Mouse (Mus musculus) spleen, adult 12 weeks (tissue): Measurements from ENCODE around the gene Galnt5.
A peak's percentile ranks its signal among the peaks of the same experiment; 100 is the strongest.

ENCODE experiments used
- DNase-seq: peaks from one replicate; pipeline ENCODE4 v3.0.0; 2022; ENCODE audit warnings: low spot score

Gene Galnt5

DNA sequence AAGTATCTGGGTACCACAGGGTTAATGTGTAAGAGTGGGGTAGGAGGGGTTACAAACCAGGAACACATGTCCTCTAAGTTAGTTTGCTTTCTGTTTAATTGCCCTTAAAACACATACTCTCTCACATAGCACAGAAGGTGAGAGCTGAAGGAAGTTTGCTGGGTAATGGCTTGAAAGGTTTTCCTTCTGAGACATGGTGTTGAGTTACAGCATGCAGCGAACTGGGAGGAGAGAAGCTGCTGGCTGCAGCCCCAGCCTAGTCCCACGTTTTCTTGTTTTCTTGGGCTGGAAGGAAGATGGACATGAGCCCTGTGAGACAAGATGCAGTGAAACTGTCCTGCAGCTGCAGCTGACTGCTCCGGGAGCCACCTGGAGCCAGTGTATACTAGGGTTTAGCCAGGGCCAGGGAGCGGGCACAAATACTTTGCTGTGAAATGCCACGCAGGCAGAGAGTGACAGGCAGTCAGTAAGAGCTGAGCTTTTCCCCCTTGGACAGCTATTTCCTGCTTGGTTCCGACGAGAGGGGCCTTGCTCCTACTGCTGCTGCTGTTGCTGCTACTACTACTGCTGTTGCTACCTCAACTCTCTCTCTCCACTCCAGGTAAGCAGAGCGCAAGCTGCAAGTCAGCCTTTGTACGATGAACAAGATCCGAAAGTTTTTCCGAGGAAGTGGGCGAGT, at the start of gene Galnt5:
TSS of gene Galnt5 (plus strand) at position 133 of the 679 bp plus-strand sequence.
- no peak for DNase-seq

DNA sequence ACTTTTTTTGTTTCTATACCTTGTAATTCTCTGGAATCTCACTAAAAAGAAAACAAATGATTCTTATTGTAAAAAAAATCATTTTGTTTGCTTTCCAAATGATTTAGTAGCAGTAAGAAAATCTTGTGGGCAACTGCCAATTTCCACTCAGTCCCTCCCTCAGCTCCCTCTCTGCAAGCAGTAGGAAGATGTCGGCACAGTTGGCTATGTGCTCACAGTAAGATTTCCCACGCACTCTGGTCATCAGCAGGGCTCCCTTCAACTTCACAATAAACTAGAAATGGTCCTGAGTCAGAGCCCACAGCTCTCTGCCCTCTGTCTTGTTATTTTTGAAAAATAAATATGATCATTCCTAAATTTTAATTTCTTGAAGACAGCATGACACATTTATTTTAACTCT, 46.1 kb upstream of the Galnt5 start:
- no peak for DNase-seq

DNA sequence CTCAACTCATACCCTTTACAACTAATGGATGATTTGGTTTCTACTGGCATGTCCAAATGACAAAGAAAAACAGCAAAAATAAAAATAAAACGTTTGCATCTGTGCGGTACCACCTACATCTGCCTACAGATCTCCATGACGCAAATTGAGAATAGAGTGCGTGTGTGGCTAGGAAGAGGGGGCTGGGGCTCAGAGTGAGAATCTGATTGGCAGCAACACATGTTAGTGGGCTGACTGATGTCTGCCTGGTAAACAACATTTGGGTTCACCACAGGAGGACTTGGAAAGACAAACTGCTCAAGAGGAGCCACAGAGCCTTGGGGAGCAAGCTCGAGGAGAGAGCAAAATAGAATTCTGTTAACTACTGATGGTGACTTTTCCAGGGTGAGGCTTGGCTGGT, 36.9 kb upstream of the Galnt5 start:
- no peak for DNase-seq

GRCm38 (mm10) chr2:57982248-57982647, 15.4 kb upstream of the Galnt5 start:
- no peak for DNase-seq

DNA sequence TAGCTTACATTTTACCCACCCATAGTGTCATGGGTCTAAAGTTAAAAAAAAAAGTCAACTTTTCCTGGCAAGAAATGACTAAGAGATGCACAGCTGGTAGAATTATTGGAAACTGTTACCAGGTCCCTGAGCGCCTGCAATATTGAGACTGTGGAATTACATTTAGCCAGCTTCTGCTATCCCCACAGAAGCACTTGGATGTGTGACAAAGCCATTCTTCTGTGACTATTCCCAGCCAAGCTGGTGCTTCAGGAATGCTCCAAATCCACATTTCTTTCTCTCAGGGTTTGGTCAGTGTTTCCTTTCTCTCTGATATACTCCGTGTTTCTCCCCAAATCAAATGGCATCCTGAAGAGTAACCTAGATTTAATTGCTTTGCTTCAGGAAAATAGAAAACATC, 6.6 kb upstream of the Galnt5 start:
- no peak for DNase-seq

DNA sequence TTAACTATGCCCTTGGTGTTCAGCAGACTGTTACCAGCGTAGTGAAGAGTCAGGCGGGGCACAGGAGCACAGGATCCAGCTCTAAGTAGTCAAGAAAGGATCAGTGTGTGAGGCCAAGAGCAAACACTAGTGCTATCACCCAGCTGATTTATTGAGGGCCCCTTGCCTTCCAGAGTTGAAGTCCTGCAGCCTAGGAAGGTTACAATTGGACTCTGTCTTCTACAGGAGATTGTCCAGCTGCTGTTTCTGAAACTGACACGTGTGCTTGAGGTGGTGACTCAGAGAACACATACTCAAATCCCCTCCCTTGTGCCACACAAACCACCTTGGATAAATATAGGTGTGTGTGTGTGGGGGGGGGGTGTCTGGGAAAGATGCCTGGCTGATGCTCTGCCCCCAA, 3.8 kb downstream of the Galnt5 start:
- no peak for DNase-seq

- DNase-seq = no peak
Measured at GRCm38 (mm10) chr2:58007081-58007480, 9.4 kb downstream of the Galnt5 start.

DNA sequence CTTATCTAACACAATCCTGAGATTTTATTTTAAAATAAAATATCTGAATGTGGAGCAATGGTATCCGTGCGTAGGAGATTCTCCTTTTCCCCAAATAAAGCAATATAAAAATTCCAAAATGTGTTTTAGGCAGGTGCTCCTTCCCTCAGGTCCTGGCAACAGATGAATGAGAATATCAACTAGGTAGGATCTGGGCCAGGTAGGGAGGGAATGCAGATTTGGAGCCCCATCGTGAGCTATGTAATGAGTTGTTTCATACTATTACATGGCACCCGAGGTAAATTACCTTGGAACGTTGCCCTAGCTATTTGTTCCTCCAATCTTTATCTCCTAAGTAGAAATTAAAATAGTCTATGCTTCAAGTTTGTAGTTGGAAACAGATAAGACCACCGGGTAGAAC, 25.9 kb downstream of the Galnt5 start:
- no peak for DNase-seq

- no peak for DNase-seq
Measured at GRCm38 (mm10) chr2:58026740-58027139, 29.1 kb downstream of the Galnt5 start.

GRCm38 (mm10) chr2:58029404-58029803, 31.7 kb downstream of the Galnt5 start:
- no peak for DNase-seq

DNA sequence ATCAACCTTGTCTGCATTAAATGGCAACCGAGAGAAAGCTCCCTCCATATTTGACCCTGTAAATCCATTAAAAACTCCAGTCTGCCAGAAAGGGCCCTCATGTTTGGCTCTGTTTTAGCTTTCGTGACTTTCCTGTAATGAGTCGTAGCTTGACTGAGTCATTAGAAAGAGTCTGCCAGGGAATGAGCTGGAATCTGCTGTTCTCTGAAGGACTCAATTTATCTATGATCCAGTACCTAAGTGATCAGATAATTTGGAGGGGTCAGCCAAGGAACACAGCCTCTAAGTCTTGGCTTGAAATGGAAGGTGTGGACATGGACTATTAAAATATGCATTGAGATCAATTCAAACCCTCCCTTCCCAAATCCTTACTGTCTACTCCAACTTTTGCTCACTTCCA, 33.7 kb downstream of the Galnt5 start:
- DNase-seq = no peak

GRCm38 (mm10) chr2:58035635-58036034, 38.0 kb downstream of the Galnt5 start:
- DNase-seq = no peak

DNA sequence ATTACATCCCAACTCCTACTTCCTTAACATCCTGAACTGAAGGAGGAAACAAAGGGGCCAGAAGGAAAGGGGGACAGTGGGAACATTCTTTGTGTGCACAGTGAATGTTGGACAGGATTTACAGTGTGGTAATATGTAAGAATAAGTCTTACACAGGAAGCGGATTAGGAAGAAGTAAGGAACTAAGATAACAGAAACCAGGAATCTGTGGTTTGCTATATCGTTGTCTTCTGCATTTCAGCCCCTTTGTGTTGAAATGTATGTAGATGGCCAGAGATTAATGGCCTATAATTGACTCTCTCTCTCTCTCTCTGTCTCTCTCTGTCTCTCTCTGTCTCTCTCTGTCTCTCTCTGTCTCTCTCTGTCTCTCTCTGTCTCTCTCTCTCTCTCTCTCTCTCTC, 39.2 kb downstream of the Galnt5 start:
- DNase-seq = no peak

DNA sequence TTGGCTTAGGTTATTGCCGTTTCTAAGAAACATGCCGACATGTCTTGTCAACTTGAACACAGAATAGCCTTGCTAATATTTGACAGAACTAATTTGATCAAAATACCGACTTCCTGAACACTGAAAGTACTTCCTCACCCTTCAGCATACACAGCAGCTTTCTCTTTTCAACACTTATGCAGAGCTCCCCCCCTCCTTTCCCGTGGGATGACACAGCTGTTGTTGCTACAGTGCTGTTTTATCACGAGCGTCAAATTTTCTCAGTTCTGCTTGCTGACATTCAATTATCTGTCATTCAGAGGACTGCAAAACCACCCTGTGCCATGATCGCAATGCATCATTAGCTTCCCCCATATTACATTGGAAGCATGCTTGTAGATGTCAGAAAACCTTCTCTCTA, 44.2 kb downstream of the Galnt5 start:
- no peak for DNase-seq

DNA sequence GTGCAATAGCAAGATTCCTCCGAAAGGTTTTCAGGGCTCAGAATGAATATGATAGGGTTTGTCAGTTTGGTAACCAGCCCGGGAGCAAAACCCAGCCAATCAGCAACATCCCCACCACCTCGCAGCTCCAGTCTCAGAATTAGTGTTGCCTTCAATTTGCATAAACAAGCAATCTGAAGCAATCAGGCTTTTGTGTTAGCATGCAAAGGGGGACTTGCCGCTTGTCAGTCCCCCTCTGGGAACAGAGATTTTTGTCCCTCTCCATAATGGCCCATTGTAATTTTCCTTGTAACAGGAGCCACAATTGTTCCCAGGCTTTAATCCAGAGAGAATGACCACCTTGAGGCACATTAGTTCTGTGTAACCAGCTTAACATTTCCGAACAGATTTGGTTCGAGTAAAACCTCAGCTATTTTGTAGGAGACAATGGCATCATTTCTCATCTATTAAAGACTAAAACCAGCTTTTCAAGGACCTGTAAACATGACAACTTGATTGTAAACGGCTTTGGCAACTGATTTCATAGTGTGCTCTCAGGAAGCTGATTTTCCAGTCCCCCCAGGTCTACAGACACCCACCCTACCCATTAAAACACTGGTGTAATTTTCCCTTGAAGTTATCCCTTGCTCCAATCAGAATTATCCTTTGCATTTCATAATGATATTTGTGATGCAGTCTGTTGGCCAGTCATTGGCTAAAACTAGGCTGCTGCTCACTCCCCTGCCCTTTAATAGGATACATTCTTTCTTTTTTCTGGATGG, 55.3 kb downstream of the Galnt5 start, which contains the start of gene Ermn:
TSS of gene Ermn (minus strand) at position 44 of the 761 bp plus-strand sequence.
- no peak for DNase-seq

GRCm38 (mm10) chr2:58055383-58055782, 57.7 kb downstream of the Galnt5 start:
- DNase-seq = peak; percentile 21

- no peak for DNase-seq
Measured at GRCm38 (mm10) chr2:58079849-58080248, 82.2 kb downstream of the Galnt5 start.

GRCm38 (mm10) chr2:58086420-58086819, 88.7 kb downstream of the Galnt5 start:
- no peak for DNase-seq

GRCm38 (mm10) chr2:58094818-58095217, 97.1 kb downstream of the Galnt5 start:
- DNase-seq = no peak
